ENCODE assay signal across 18 mouse cellular contexts in genomic region chr10:117437970-117438369, GRCm38 (mm10). TPM values are rescaled to one million over a fixed set of nuclear protein-coding genes. Genes with fewer than 3 reads are reported as not detected.
DNase-seq lines count a peak whose midpoint lies in the region; TF ChIP-seq lines count a peak whose summit lies in the region.
"Had no signal": no experiment of that assay in that cellular context is flagged by ENCODE, and none has a peak within 500 bp of the region (broad histone marks: within the 10 kb centered on the region; RNA-seq: fewer than 3 reads in every experiment).

No protein-coding gene starts in this region.

- WGBS in lung, adult 2 months, result 94% methylated on average over 2 of the region's 2 CpGs

- intact Hi-C loops in left cerebral cortex, adult 2 months (cut with DNase I), result loop anchor here (2.0 to 5.0 kb wide), 3 partner anchors 166 to 239 kb away; partner anchors contain the start of gene Yeats4

- DNase-seq in left cerebral cortex, adult 2 months (ENCODE audit: extremely low spot score in 1 of 2, low spot score in 2 of 2), result no peak
- no peak for DNase-seq in left cerebral cortex, adult 8-10 months (ENCODE audit: low spot score in 2 of 2)
- DNase-seq in 3T3-L1 (ENCODE audit: low read depth, low spot score), result peak; percentile 93
- DNase-seq in adipocyte (ENCODE audit: low spot score), result peak; percentile 94
- no peak for DNase-seq in embryo, embryonic 10 days (ENCODE audit: low spot score)
- DNase-seq in lung, adult 2 months, result no peak
- DNase-seq: adrenal gland, adult 2 months; adrenal gland, adult 8-10 months; adrenal gland, postnatal 10 days; adrenal gland, postnatal 14 days; adrenal gland, postnatal 25 days; adrenal gland, postnatal 36 days; B cell, adult 2 months; cerebellum, adult 11 months; cerebellum, adult 11-12 months; cerebellum, adult 18-20 months; cerebellum, adult 2 months; cerebellum, adult 8-10 months had no signal

- peak overlapping the region; percentile 34; the same call in 1 of the 2 replicates for H3K27ac ChIP-seq in left cerebral cortex, adult 2 months

- H3K4me1 ChIP-seq in lung, adult 2 months (ENCODE audit: control insufficient read depth, insufficient read depth, low read length), result no peaks in the 10 kb centered on the region

- no peak overlapping the region for H3K4me3 ChIP-seq in left cerebral cortex, adult 2 months
- H3K4me3 ChIP-seq in lung, adult 2 months (replicated peaks; ENCODE audit: extremely low read depth, low read depth, low read length), result no peak overlapping the region

- no peak for TF ChIP-seq POLR2A in lung, adult 2 months (IDR thresholded peaks at IDR 0.05; ENCODE audit: borderline replicate concordance, extremely low read depth, low read depth, low read length)

- TF ChIP-seq CTCF in left cerebral cortex, adult 2 months (IDR thresholded peaks at IDR 0.05), result no peak
- TF ChIP-seq CTCF in lung, adult 2 months (IDR thresholded peaks at IDR 0.05; ENCODE audit: insufficient read depth, low read length), result no peak

RNA-seq across cellular contexts. Expression of gene Cpsf6, which starts 58.2 kb away (rescaled TPM):
- 100 to 1,000 TPM; 116 to 120 TPM for total RNA-seq in left cerebral cortex, adult 2 months (2021)
- 100 to 1,000 TPM in 2 of 4 experiments, 10 to 100 TPM in 2; 86.2 to 103 (median 96.1) TPM for total RNA-seq in left cerebral cortex, adult 8-10 months (2022)
- 51.7 and 57.9 TPM in 2 replicates for polyA plus RNA-seq in lung, adult 2 months (2012; rRNA removed)

Comparison
In these comparisons a context has a peak if more than half of its experiments do, and no peak if none do; other contexts are left out.
1. DNase-seq: peak in 3T3-L1 (single experiment) and adipocyte (single experiment); none in left cerebral cortex, adult 2 months (0 of 2), left cerebral cortex, adult 8-10 months (0 of 2), embryo, embryonic 10 days (single experiment) and lung, adult 2 months (single experiment).